Mouse (Mus musculus) urinary bladder, postnatal 25 days (tissue): ENCODE measurements at regions not wholly inside any gene's neighbourhood (a gene's known extent, or its start where the extent isn't known, plus 50 kb on each side); places are given as distances from the start of the nearest gene placed in this dataset.

ENCODE experiments used
- DNase-seq: peaks from one replicate; pipeline ENCODE4 v3.0.0; 2022; ENCODE audit warnings: low spot score

DNA sequence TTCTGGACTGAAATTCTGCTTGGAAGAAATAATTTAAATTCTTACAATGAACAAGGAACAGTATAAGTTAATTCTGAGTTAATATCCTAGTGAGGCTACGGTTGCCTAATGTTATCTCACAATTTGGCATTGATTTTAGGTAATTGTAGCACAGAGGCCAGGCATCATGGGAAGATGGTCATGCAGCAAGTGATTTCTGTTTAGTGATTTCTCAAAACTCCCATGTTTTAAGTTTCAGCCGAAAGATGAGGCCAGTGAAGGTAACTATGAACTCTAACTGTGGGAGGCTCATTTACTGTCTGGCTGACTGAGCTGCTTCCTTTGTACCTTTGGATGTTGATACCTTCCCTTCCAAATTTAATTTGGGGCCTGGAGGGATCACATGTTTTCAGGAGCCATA, 65.6 kb upstream of the Cwc22 start:
- DNase-seq = no peak

- DNase-seq = no peak
Measured at GRCm38 (mm10) chr2:78011051-78011800, 65.1 kb upstream of the Cwc22 start.

GRCm38 (mm10) chr2:78010066-78010690, 64.0 kb upstream of the Cwc22 start:
- DNase-seq = no peak

DNA sequence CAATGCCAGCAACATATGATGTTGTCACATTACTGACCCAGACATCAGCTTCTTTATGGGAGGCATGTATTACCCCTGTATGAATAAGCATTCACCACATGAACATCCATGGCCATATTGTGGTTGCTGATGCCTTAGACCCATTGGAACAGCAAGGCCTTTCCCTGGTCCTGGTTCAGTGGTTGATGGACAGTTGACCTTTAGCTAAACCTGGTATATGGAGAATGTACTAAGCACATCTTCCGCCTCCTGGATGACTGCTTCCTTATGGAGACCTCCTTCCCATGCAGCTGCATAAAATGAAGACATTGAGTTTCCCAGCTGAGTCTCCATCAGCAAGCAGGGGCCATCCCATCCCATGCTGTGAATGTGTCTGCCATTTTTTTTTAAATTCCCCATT, 61.9 kb upstream of the Cwc22 start:
- DNase-seq = no peak

DNA sequence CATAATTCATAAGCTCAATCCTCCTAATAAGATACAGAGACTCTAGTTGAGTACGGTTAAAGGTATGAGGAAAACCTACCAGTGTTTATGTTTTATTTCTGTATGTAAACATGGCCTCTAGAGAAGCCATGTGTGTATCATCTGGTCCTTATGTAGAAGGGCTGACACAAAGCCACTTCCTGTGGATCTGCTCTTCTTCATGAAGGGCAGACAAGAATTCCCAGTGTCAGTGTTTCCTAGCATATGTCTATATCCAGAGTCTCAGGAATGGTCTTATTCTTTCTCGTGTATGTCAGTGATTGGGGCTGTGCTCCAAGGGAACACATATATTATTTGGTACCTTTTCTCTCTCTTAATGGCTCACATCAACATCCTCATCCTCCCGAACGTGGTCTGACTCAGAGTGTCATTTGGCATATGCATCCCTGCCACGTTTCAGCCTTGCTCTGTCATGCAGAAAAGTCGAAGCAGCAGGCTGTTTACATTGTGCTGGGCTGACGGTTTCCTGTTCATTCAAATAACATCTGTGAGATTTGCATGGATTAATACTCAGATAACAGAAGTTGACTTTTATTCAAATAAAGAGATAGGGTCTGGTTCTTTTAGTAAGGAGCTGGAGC, 59.3 kb upstream of the Cwc22 start:
- DNase-seq = no peak

GRCm38 (mm10) chr2:78004426-78004825, 58.3 kb upstream of the Cwc22 start:
- no peak for DNase-seq
